Mouse (Mus musculus) embryonic facial prominence, embryonic 12.5 days (tissue): ENCODE data around the gene St3gal2. TPM values are rescaled to one million over a fixed set of nuclear protein-coding genes. Genes with fewer than 3 reads are reported as not detected.
"Not testable (repeated sequence)": the region's sequence is repeated elsewhere in the genome, so short reads cannot be mapped to it uniquely, and the experiment has no call there.

Source experiments
- ATAC-seq: fragments of 200-750 bp; cut with Nextera tagmentation; 2 replicates; pipeline ENCODE4 v1.8.0; 2017; ENCODE audit not compliant: insufficient number of reproducible peaks, insufficient read depth, low FRiP score, low TSS enrichment
- H3K27ac ChIP-seq: fragments of 300-500 bp; sonication (generic); 2 replicates; pipeline ENCODE4 v1.5.1; 2016; ENCODE audit warnings: mild to moderate bottlenecking
- H3K27me3 ChIP-seq: fragments of 300-500 bp; sonication (generic); 2 replicates; pipeline ENCODE4 v1.6.1; 2016; ENCODE audit warnings: mild to moderate bottlenecking, moderate library complexity
- H3K36me3 ChIP-seq: fragments of 300-500 bp; sonication (generic); 2 replicates; pipeline ENCODE4 v1.6.1; 2016; ENCODE audit warnings: mild to moderate bottlenecking
- H3K4me1 ChIP-seq: fragments of 300-500 bp; sonication (generic); 2 replicates; pipeline ENCODE4 v1.6.1; 2016
- H3K4me2 ChIP-seq: fragments of 300-500 bp; sonication (generic); replicated peaks from 2 replicates; pipeline ENCODE4 v1.6.1; 2016; ENCODE audit warnings: mild to moderate bottlenecking, moderate library complexity
- H3K4me3 ChIP-seq: fragments of 300-500 bp; sonication (generic); 2 replicates; pipeline ENCODE4 v1.5.1; 2016; ENCODE audit warnings: mild to moderate bottlenecking
- H3K9ac ChIP-seq: fragments of 300-500 bp; sonication (generic); 2 replicates; pipeline ENCODE4 v1.6.1; 2016; ENCODE audit warnings: mild to moderate bottlenecking, moderate library complexity
- H3K9me3 ChIP-seq: fragments of 300-500 bp; sonication (generic); 2 replicates; pipeline ENCODE4 v1.6.1; 2016; ENCODE audit warnings: mild to moderate bottlenecking, moderate library complexity
- WGBS: fragments of 180-500 bp; shearing (Covaris S2); methylation state at CpG from one replicate; pipeline ENCODE4 v1.1.7; 2016; 5-methylcytosine and 5-hydroxymethylcytosine counted together
- polyA plus RNA-seq: library from polyadenylated mRNA; unstranded; fragments of >200 nt; fragmentation: Nextera tagmentation; extraction: Ambion mirVana; gene quantifications from 2 replicates; pipeline ENCODE4 v1.2.1, GENCODE M21; 2016

St3gal2 gene
- polyA plus RNA-seq, 1 experiment from 2014 or later = 45.5 TPM

DNA sequence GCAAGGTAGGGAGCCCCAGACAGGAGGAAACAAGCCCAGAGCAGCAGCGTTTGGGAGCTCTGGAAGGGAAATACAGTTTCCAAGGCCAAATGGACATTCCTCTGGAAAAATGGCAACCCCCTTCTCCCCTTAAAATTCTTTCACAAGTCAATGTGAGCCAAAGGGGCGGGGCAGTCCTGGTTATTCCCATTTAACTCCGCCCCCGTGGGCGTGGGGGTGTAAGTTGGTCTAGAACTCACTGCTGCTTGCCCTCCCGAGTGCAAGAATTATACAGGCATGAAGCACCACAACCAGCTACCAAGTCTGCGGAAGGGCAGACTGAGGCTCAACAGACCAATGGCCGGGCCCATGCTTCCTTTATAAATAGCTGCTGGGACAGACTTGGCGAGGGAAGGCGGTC is 24.9 kb upstream of the St3gal2 start:
- 88% methylated on average over 10 of the region's 10 CpGs for WGBS
- no peak overlapping the region for H3K9ac ChIP-seq
- no peaks in the 10 kb centered on the region for H3K4me1 ChIP-seq
- peaks cover 32% of the 10 kb centered on the region for H3K36me3 ChIP-seq
- H3K9me3 ChIP-seq = no peaks in the 10 kb centered on the region
- H3K27ac ChIP-seq = no peak overlapping the region
- no peaks in the 10 kb centered on the region for H3K27me3 ChIP-seq
- no peak overlapping the region for H3K4me3 ChIP-seq
- no peak overlapping the region for H3K4me2 ChIP-seq
- ATAC-seq = no peak

DNA sequence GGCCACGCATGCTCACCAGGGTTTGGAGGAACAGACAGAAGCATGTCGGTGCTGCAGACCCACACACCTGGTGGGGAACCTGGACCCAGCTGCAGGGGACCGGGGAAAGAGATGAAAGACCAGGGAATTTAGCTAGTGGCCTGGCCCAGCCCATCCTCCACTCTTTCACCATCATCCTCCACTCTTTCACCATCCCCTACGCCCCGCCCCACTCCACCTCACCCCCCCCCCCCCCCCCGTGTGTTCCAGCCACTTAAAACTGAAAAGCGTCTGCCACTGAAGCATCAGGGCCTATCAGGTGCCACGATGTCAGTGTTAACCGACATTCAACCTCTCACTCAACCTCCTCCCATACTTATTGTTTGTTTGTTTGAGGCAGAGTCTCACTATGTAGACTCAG is 24.5 kb upstream of the St3gal2 start:
- ATAC-seq = no peak
- Histone ChIP-seq H3K4me2 (no peak overlapping the region), H3K27ac (no peak overlapping the region), H3K9ac (no peak overlapping the region), H3K4me1 (no peaks in the 10 kb centered on the region), H3K27me3 (no peaks in the 10 kb centered on the region), H3K4me3 (no peak overlapping the region), H3K36me3 (peaks cover 30% of the 10 kb centered on the region), H3K9me3 (no peaks in the 10 kb centered on the region)
- 81% methylated on average over 8 of the region's 9 CpGs for WGBS

DNA sequence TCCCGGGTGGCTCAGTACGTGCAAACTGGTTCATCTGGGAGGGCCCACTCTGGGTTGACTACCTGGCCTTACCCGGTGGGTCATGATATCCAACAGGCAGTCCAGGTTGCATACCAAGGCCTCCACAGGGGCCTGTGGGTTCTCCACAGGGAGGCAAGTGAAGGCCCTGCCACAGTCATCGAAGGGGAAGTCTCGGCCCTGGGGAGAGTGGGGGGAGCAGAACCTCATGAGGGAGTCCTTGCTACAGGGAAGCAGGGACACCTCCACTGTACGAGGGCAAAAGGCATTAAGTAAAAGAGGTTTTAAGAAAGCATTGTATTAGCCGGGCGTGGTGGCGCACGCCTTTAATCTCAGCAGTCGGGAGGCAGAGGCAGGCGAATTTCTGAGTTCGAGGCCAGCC is 23.9 kb upstream of the St3gal2 start:
- no peaks in the 10 kb centered on the region for H3K9me3 ChIP-seq
- no peaks in the 10 kb centered on the region for H3K4me1 ChIP-seq
- no peaks in the 10 kb centered on the region for H3K27me3 ChIP-seq
- H3K27ac ChIP-seq = no peak overlapping the region
- H3K4me2 ChIP-seq = no peak overlapping the region
- H3K4me3 ChIP-seq = no peak overlapping the region
- WGBS = 92% methylated on average over 13 of the region's 13 CpGs
- ATAC-seq = no peak
- H3K9ac ChIP-seq = no peak overlapping the region
- H3K36me3 ChIP-seq = peaks cover 25% of the 10 kb centered on the region

DNA sequence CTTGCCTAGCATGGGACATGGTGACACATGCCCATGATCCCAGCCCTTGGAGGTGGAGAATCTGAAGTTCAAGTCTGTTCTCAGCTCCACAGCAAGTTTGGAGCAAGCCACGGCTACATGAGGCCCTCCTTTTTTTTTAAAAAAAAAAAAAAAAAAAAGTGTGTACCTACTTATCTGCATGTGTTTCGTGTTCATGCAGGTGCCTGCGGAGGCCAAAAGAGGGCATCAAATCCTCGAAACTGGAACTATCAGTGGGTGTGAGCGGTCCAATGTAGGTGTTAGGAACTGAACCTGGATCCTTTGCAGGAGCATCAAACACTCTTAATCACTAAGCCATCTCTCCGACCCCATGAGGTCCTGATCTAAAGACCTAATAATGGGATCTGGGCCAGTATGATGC is 22.2 kb upstream of the St3gal2 start:
- Histone ChIP-seq H3K27ac (no peak overlapping the region), H3K9me3 (no peaks in the 10 kb centered on the region), H3K4me3 (no peak overlapping the region), H3K36me3 (peaks cover 25% of the 10 kb centered on the region), H3K27me3 (no peaks in the 10 kb centered on the region), H3K4me1 (no peaks in the 10 kb centered on the region), H3K4me2 (no peak overlapping the region), H3K9ac (no peak overlapping the region)
- 92% methylated on average over 6 of the region's 6 CpGs for WGBS
- no peak for ATAC-seq

DNA sequence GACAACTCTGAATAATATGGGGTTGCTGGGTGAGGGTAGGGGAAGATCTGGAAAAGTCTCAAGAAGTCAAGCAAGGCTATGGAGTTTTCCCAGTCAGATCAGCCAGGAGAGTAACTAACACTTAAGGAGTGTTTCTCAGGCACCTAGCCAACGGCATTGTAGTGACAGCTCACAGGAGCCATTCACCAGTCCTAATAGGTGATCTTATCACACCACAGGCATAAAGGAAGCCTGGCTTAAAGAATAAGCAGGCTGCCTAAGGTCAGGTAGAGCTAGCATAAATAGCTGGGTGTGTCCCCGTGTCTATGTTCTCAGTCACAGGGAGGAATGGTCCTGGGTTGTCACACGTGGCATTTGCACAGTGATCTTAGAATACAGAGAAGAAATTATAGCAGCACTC is 18.7 kb upstream of the St3gal2 start:
- WGBS = 78% methylated on average over 3 of the region's 3 CpGs
- no peaks in the 10 kb centered on the region for H3K4me1 ChIP-seq
- no peak overlapping the region for H3K4me2 ChIP-seq

DNA sequence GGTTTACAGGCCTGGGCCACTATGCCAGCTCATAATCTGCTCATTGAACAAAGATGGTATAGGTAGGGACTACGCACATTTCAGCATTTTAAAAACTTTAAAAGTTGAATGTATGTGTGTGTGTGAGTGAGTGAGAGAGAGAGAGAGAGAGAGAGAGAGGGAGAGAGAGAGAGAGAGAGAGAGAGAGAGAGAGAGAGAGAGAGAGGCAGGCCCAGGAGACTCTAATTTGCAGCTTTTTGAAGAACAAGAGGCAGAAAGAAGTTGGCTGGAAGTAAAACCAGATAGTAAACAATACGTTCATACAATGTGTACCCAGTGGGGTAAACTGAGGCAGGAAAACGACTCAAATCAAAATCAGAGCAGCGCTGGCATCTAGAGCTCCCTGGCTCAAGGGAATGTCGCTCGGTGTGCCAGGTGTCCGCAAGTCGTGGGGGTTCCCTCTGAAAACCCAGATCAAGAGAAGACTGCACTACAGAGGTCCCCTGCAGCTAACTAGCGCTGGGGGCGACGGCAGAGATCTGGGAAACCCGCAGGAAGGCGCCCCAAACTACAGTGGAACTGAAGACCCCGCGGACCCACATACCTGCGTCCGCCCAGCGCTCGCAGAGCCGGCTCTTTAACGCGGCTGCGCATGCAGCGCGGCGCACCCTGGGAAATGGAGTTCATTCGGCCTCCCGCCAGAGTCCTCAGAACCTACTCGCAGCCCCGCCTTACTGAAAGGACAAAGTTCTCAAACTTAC is 17.7 kb upstream of the St3gal2 start, which contains the start of gene Fuk:
Gene Fuk, minus strand, starts transcription at position 650 of the 740 bp plus-strand sequence.
- Histone ChIP-seq H3K27ac (no peak within 1 kb of the TSS), H3K36me3 (peaks cover 19% of the 10 kb centered on the region), H3K27me3 (no peaks in the 10 kb centered on the region), H3K4me2 (peak within 1 kb of the TSS; percentile 60), H3K9me3 (no peaks in the 10 kb centered on the region), H3K4me3 (peak within 1 kb of the TSS; percentile 65), H3K4me1 (no peaks in the 10 kb centered on the region), H3K9ac (peak within 1 kb of the TSS; percentile 73)
- ATAC-seq = peak; percentile 83
- 3% methylated on average over 30 of the region's 30 CpGs for WGBS

More for the DNA sequence above, 18.7 kb upstream of the St3gal2 start:
- Histone ChIP-seq H3K36me3 (peaks cover 19% of the 10 kb centered on the region), H3K9ac (no peak overlapping the region), H3K27me3 (no peaks in the 10 kb centered on the region), H3K27ac (no peak overlapping the region), H3K4me3 (no peak overlapping the region), H3K9me3 (no peaks in the 10 kb centered on the region)
- ATAC-seq = no peak

DNA sequence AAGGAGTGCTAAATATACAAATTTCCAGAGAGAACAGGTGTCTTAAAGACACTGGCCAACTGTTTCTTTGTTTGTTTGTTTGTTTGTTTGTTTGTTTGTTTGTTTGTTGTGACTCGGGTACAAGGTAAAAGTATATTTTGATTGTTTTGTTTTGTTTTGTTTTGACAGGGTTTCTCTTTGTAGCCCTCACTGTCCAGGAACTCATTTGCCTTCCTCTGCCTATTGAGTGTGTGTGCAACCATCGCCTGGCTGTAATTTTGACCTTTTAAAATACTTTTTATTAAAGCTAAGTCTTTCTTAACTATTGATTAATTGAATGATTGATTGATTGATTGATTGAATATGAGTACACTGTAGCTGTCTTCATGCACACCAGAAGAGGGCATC is 17.1 kb upstream of the St3gal2 start:
- peak overlapping the region; percentile 60 for H3K4me2 ChIP-seq
- H3K27me3 ChIP-seq = no peaks in the 10 kb centered on the region
- 67% methylated on average over 2 of the region's 2 CpGs for WGBS
- H3K4me3 ChIP-seq = peak overlapping the region; percentile 65
- no peaks in the 10 kb centered on the region for H3K4me1 ChIP-seq
- no peak for ATAC-seq
- H3K9me3 ChIP-seq = no peaks in the 10 kb centered on the region
- H3K36me3 ChIP-seq = peaks cover 18% of the 10 kb centered on the region
- H3K9ac ChIP-seq = peak overlapping the region; percentile 73; the same call in 1 of the 2 replicates
- H3K27ac ChIP-seq = no peak overlapping the region

DNA sequence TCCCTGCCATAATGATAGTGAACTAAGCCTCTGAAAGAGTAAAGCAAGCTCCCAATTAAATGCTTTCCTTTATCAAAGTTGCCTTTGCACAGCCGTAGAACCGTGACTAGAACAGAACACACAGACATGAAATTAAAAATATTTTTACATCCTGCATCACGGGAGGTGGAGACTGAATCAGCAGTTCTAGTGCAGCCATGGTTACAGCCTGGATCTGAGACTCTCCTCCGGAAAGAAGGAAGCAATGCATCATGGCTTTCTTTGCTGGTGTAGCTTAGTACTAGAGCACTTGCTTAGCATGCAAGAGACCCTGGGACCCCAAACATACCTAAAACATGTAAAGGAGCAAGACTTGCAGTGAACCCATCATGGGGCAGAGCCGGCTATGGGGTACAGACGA is 14.3 kb upstream of the St3gal2 start:
- H3K4me1 ChIP-seq = no peaks in the 10 kb centered on the region
- no peak overlapping the region for H3K4me3 ChIP-seq
- no peaks in the 10 kb centered on the region for H3K27me3 ChIP-seq
- H3K27ac ChIP-seq = no peak overlapping the region
- H3K36me3 ChIP-seq = no peaks in the 10 kb centered on the region
- no peaks in the 10 kb centered on the region for H3K9me3 ChIP-seq
- no peak overlapping the region for H3K9ac ChIP-seq
- no peak overlapping the region for H3K4me2 ChIP-seq
- no peak for ATAC-seq
- 87% methylated on average over 6 of the region's 6 CpGs for WGBS

DNA sequence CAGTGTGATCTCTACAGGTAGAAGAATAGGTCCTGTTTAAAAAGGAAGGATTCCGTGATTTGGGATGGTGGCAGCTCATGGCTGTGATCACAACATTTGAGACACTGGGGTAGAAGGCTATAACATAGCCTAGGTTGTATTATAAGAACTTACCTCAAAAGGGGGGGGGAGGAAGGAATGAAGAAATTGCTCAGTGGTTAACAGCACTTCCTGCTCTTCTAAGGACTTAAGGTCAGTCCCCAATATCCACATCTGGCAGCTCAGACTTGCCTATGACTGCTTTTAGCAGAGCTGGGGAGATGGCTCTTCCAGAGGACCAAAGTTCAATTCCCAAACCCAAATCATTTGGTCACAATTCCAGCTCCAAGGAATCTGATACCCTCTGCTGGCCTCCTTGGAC is 13.0 kb upstream of the St3gal2 start:
- 88% methylated on average over 1 of the region's 1 CpGs for WGBS
- Histone ChIP-seq H3K27me3 (no peaks in the 10 kb centered on the region), H3K4me3 (no peak overlapping the region), H3K9me3 (no peaks in the 10 kb centered on the region), H3K36me3 (no peaks in the 10 kb centered on the region), H3K9ac (no peak overlapping the region), H3K27ac (no peak overlapping the region), H3K4me2 (no peak overlapping the region), H3K4me1 (no peaks in the 10 kb centered on the region)
- ATAC-seq = no peak

DNA sequence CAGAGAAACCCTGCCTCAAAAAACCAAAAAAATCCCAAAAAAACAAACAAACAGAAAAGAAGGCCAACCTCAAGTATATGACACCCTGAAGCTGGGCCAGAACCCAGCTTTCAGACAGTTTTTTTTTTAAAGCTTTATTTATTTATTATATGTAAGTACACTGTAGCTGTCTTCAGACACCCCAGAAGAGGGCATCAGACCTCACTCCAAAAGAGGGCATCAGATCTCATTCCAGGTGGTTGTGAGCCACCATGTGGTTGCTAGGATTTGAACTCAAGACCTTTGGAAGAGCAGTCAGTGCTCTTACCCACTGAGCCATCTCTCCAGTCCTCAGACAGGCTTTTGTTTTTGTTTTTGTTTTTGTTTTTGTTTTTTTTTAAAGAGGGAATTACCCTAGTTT is 9.9 kb upstream of the St3gal2 start:
- H3K27me3 ChIP-seq, H3K4me1 ChIP-seq, H3K9me3 ChIP-seq, H3K4me3 ChIP-seq, H3K36me3 ChIP-seq, H3K9ac ChIP-seq, ATAC-seq, H3K4me2 ChIP-seq, H3K27ac ChIP-seq: not testable (repeated sequence)

DNA sequence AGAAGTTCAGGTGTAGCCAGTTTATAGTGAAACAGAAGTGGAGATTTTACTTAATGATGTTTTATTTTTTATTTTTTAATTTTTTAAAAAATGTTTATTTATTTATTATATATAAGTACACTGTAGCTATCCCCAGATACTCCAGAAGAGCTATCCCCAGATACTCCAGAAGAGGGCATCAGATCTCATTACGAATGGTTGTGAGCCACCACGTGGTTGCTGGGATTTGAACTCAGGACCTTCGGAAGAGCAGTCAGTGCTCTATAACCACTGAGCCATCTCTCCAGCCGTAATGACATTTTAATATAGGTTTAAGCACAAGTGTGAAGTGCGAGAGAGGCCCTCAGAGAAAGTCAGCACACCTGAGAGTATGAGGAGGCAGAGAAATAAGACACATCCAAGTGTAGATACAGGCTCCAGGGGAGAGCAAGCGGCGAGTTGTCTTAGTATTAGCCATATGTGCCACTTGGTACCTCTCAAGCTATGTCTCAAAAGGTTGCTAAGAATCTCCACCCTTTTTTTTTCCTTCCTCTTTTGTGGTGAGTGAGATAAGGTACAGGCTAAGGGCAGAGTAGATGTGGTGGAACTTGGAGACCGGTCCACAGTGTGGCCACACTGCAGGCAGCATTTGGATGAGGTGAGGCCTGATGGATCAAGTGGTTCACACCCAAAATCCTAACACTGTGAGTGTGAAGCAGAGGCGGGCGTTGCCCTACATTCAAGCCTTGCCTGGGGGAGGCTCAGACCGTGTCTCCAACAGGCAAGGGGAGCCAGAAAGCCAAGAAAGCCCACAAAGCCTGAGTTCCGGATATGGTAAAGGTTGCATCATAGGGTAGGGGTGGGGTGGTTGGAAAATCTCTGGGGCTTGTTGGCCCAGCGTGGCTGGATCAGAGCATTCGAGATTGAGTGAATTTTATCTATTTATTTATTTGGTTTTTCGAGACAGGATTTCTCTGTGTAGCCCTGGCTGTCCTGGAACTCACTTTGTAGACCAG is 7.8 kb upstream of the St3gal2 start:
- H3K4me1 ChIP-seq = no peaks in the 10 kb centered on the region
- no peaks in the 10 kb centered on the region for H3K27me3 ChIP-seq
- H3K4me2 ChIP-seq = no peak overlapping the region
- 84% methylated on average over 15 of the region's 15 CpGs for WGBS
- no peak overlapping the region for H3K27ac ChIP-seq
- no peaks in the 10 kb centered on the region for H3K9me3 ChIP-seq
- H3K36me3 ChIP-seq = no peaks in the 10 kb centered on the region
- H3K4me3 ChIP-seq = no peak overlapping the region
- ATAC-seq = no peak
- H3K9ac ChIP-seq = no peak overlapping the region

DNA sequence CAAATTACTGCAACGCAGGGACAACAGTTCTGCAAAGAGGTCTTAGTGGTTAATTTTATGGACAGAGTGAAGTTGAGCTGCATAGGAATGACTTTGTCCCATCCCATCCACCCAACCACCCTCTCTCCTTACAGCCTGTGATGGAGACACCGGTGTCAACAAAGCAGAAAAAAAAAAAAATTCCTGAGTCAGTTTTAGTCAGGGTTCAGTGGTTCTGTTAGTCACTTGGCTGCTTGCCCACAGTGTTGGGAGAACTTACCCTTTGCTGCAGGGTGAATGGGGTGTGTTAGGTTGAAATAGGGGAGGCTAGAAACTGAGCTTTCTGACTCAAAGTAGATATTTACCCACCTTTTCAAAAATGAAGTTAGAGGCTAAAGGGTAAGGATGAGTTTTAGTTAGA is 2.3 kb upstream of the St3gal2 start:
- Histone ChIP-seq H3K27ac (no peak overlapping the region), H3K36me3 (no peaks in the 10 kb centered on the region), H3K9ac (no peak overlapping the region), H3K4me1 (peaks cover 19% of the 10 kb centered on the region), H3K9me3 (no peaks in the 10 kb centered on the region), H3K4me3 (no peak overlapping the region), H3K27me3 (no peaks in the 10 kb centered on the region), H3K4me2 (no peak overlapping the region)
- no peak for ATAC-seq
- 71% methylated on average over 2 of the region's 2 CpGs for WGBS
